Mouse (Mus musculus) liver, embryonic 16.5 days (tissue): Measurements from ENCODE around the gene Pxdc1. TPM values are rescaled to one million over a fixed set of nuclear protein-coding genes. Genes with fewer than 3 reads are reported as not detected.
A peak's percentile ranks its signal among the peaks of the same experiment; 100 is the strongest.

Experiments used
- ATAC-seq: fragments of 200-750 bp; cut with Nextera tagmentation; 2 replicates; pipeline ENCODE4 v1.8.0; 2017; ENCODE audit warnings: low read depth, mild to moderate bottlenecking, moderate number of reproducible peaks, moderate library complexity
- H3K27ac ChIP-seq: fragments of 300-500 bp; sonication (generic); 2 replicates; pipeline ENCODE4 v1.5.1; 2014; ENCODE audit warnings: mild to moderate bottlenecking, low read length
- H3K27me3 ChIP-seq: fragments of 300-500 bp; sonication (generic); 2 replicates; pipeline ENCODE4 v1.6.1; 2014; ENCODE audit warnings: low read depth, low read length, mixed read lengths; ENCODE audit not compliant: control insufficient read depth, insufficient read depth
- H3K36me3 ChIP-seq: fragments of 300-500 bp; sonication (generic); 2 replicates; pipeline ENCODE4 v1.6.1; 2014; ENCODE audit warnings: mild to moderate bottlenecking; ENCODE audit not compliant: control insufficient read depth, insufficient read depth
- H3K4me1 ChIP-seq: fragments of 300-500 bp; sonication (generic); 2 replicates; pipeline ENCODE4 v1.6.1; 2014; ENCODE audit warnings: low read depth, low read length, mixed read lengths; ENCODE audit not compliant: control insufficient read depth
- H3K4me2 ChIP-seq: fragments of 300-500 bp; sonication (generic); 2 replicates; pipeline ENCODE4 v1.6.1; 2014; ENCODE audit warnings: low read depth, low read length, mixed read lengths
- H3K4me3 ChIP-seq: fragments of 300-500 bp; sonication (generic); 2 replicates; pipeline ENCODE4 v1.5.1; 2014; ENCODE audit warnings: low read depth, mild to moderate bottlenecking, low read length
- H3K9ac ChIP-seq: fragments of 300-500 bp; sonication (generic); 2 replicates; pipeline ENCODE4 v1.6.1; 2014; ENCODE audit warnings: low read depth, low read length
- H3K9me3 ChIP-seq: fragments of 300-500 bp; sonication (generic); replicated peaks from 2 replicates; pipeline ENCODE4 v1.6.1; 2016; ENCODE audit warnings: low read length; ENCODE audit not compliant: control insufficient read depth
- WGBS: fragments of 180-500 bp; shearing (Covaris S2); extraction: QIAGEN DNeasy Blood & Tissue Kit; methylation state at CpG from one replicate; pipeline ENCODE4 v1.1.7; 2014; ENCODE audit not compliant: insufficient replicate concordance; 5-methylcytosine and 5-hydroxymethylcytosine counted together
- polyA plus RNA-seq: library from polyadenylated mRNA; unstranded; fragments of >200 nt; fragmentation: Nextera tagmentation; extraction: Ambion mirVana; gene quantifications from 2 replicates; pipeline ENCODE4 v1.2.1, GENCODE M21; 2015

Pxdc1 gene
- polyA plus RNA-seq, 1 experiment from 2014 or later: 18.3 TPM

GRCm38 (mm10) chr13:34652353-34653241, 689 bp downstream of the Pxdc1 start:
- no peaks in the 10 kb centered on the region for H3K36me3 ChIP-seq
- peak overlapping the region; percentile 54 for H3K4me2 ChIP-seq
- H3K9me3 ChIP-seq: no peaks in the 10 kb centered on the region
- WGBS: under 1% methylated on average over 105 of the region's 105 CpGs
- peaks cover 4% of the 10 kb centered on the region for H3K4me1 ChIP-seq
- peak overlapping the region; percentile 64 for H3K9ac ChIP-seq
- H3K27ac ChIP-seq: peak overlapping the region; percentile 86
- H3K27me3 ChIP-seq: peaks cover 43% of the 10 kb centered on the region
- ATAC-seq: peak; percentile 90
- peak overlapping the region; percentile 64 for H3K4me3 ChIP-seq

DNA sequence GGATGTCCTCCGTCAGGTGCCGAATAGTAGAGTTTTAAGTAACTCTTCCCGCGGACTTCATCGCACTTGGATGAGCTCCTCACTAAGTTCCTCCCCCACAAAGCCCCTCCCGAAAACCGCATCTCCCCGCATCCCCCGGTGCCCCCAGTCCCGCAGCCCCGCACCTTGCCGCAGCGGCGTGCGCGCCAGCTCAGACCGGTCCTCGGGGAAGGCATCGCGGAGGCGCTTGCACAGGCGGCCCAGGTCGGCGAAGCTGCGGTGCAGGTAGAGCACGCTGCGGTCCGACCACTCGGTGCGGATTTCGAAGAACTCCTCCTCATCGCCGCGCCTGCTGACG, 1.3 kb downstream of the Pxdc1 start:
- peaks cover 4% of the 10 kb centered on the region for H3K4me1 ChIP-seq
- H3K9ac ChIP-seq: peak overlapping the region; percentile 64
- no peaks in the 10 kb centered on the region for H3K36me3 ChIP-seq
- H3K4me2 ChIP-seq: peak overlapping the region; percentile 54
- H3K9me3 ChIP-seq: no peaks in the 10 kb centered on the region
- peak overlapping the region; percentile 86 for H3K27ac ChIP-seq
- peaks cover 43% of the 10 kb centered on the region for H3K27me3 ChIP-seq
- WGBS: 1% methylated on average over 35 of the region's 35 CpGs
- no peak for ATAC-seq
- peak overlapping the region; percentile 64 for H3K4me3 ChIP-seq

DNA sequence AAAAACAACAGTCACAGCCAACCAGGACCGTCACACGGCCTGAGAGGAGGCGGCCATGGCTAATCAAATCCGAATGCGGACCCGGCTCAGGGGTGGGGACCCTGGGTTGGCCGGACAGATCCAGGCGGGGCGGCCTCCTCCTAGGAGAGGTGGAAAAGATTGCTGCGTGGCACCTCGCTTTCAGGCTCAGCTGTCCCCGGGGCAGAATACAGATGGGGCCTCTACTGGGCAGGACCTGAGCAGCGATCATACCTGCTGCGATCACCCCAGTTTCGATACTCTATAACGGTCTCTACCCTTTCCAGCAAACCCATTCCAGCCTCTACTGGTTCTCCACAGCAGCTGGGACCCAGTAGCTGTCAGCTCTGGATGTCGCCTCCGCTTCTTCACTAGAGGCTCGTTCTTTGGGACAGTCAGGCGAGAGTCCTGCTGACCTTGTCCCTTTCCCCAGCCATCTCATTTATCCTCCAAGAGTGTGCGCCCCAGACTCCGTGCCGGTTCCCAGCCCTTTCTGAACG, 1.8 kb downstream of the Pxdc1 start:
- Histone ChIP-seq H3K9me3 (no peaks in the 10 kb centered on the region), H3K4me1 (peaks cover 4% of the 10 kb centered on the region), H3K4me3 (peak overlapping the region; percentile 64), H3K36me3 (no peaks in the 10 kb centered on the region), H3K27ac (peak overlapping the region; percentile 86), H3K9ac (peak overlapping the region; percentile 64), H3K27me3 (peaks cover 43% of the 10 kb centered on the region), H3K4me2 (peak overlapping the region; percentile 54)
- ATAC-seq: peak; percentile 4; the same call in 1 of the 2 replicates
- WGBS: 7% methylated on average over 24 of the region's 24 CpGs

DNA sequence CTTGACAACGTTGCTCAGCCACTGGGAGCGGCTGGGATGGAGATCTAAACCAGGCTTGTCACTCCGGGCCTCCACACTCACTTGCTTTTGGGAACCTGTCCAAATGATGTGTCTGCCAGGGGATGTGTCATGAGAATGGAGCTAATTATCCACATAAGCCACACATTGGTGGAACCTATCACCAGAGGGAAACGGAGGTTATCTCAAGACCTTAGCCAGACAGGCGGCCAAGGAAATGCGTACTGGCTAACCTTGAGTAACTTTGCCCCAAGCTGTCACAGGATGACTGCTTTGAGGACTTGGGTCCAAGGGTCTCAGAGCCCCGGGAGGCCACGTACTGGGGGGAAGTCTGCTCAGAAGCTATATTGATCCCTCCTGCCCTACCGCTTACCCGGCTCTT, 2.3 kb downstream of the Pxdc1 start:
- Histone ChIP-seq H3K9me3 (no peaks in the 10 kb centered on the region), H3K4me2 (peak overlapping the region; percentile 54), H3K4me1 (peaks cover 4% of the 10 kb centered on the region), H3K36me3 (no peaks in the 10 kb centered on the region), H3K27ac (peak overlapping the region; percentile 86; the same call in 1 of the 2 replicates), H3K27me3 (peaks cover 43% of the 10 kb centered on the region), H3K4me3 (peak overlapping the region; percentile 64), H3K9ac (peak overlapping the region; percentile 64)
- 29% methylated on average over 10 of the region's 10 CpGs for WGBS
- no peak for ATAC-seq

DNA sequence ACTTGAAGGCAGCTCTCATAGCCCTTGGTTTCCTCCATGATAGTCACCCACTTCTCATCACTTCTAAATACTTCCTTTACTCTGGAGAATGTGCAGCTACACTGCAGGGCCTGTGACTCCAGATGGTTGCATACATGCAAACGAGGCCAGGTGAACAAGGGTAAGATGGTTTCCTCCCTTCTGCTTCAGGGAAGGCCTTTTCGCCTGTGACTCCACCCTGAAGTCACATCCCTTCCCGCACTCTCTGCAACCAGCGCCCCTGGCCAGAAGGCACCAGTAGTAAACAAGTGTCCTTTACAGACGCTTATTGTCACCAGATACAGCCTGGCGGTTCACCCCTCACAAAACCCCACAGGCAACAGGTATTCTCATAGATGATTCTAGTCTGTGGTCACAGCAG, 2.9 kb downstream of the Pxdc1 start:
- ATAC-seq: no peak
- Histone ChIP-seq H3K4me1 (peaks cover 4% of the 10 kb centered on the region), H3K36me3 (no peaks in the 10 kb centered on the region), H3K9ac (no peak overlapping the region), H3K27ac (no peak overlapping the region), H3K4me3 (peak overlapping the region; percentile 64), H3K27me3 (peaks cover 43% of the 10 kb centered on the region), H3K4me2 (peak overlapping the region; percentile 54), H3K9me3 (no peaks in the 10 kb centered on the region)
- WGBS: 45% methylated on average over 6 of the region's 6 CpGs

DNA sequence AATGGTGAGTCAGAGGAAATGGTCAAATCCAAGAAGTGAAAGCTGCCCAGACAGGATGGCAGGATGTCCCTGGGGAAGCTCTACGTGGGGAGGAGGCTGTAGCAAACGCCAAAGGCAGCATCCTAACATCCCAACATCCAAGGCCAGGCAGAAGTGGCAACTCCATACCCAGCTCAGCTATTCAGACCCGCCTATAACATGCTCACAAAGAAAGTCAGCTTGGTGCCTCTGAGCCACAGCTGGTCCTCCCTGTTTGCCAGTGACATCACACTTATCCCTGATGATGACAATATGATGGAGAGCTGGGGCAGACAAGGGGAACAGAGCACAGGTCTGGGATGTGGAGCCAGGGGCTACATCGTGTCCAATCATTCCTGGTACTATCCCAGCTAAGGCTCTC, 5.5 kb downstream of the Pxdc1 start:
- Histone ChIP-seq H3K4me2 (no peak overlapping the region), H3K9me3 (no peaks in the 10 kb centered on the region), H3K4me1 (peaks cover 4% of the 10 kb centered on the region), H3K36me3 (no peaks in the 10 kb centered on the region), H3K27me3 (peaks cover 26% of the 10 kb centered on the region), H3K27ac (no peak overlapping the region), H3K9ac (no peak overlapping the region), H3K4me3 (no peak overlapping the region)
- ATAC-seq: no peak
- WGBS: 35% methylated on average over 4 of the region's 4 CpGs

DNA sequence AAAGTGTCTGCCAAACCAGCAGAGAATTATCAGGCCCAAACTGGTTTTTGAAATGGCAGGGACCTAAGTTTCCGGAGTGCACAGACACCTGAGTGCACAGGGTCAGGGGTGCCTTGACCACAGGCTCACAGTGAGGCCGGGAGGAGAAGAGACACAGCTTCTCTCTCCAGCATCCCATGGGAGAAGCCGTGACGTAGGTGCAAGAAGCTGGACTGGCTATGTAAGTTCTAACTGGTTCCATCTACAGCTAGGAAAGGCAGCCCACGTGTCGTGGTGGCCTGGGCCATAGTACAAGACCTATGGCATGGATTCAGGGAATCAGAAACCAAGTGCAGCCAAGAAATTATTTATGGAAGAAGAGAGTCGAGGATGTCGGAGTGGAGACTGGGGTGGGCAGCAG, 6.1 kb downstream of the Pxdc1 start:
- WGBS: 51% methylated on average over 8 of the region's 8 CpGs
- Histone ChIP-seq H3K27me3 (peaks cover 20% of the 10 kb centered on the region), H3K36me3 (no peaks in the 10 kb centered on the region), H3K4me3 (no peak overlapping the region), H3K9ac (no peak overlapping the region), H3K27ac (no peak overlapping the region), H3K4me2 (no peak overlapping the region), H3K9me3 (no peaks in the 10 kb centered on the region), H3K4me1 (peaks cover 4% of the 10 kb centered on the region)
- ATAC-seq: no peak

DNA sequence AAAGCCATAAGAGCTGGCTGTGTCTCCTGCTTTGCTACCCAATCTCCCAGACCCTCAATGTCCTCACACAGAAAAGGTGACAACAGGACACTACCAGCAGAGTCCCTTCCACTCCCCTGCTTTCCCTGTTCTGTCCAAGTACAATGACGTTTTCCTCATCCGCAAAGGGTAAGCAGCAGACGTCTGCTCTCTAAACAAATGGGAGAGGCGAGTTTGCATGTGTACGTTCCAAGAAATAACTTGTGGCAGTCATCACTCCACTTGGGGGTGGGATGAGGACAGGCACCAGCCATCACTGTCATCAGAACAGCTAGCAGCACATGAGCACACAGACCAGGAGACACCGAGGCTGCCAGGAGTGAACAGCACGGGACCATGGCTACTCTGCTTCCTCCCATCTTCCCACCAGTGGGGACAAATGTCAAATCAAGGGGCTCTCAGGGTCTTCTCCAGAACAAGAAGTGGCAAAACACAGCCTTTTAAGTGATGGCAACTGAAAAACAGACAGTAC, 7.0 kb downstream of the Pxdc1 start:
- Histone ChIP-seq H3K27me3 (peaks cover 11% of the 10 kb centered on the region), H3K9me3 (no peaks in the 10 kb centered on the region), H3K27ac (no peak overlapping the region), H3K9ac (no peak overlapping the region), H3K36me3 (no peaks in the 10 kb centered on the region), H3K4me3 (no peak overlapping the region), H3K4me1 (peaks cover 4% of the 10 kb centered on the region), H3K4me2 (no peak overlapping the region)
- WGBS: 58% methylated on average over 7 of the region's 7 CpGs
- ATAC-seq: no peak

DNA sequence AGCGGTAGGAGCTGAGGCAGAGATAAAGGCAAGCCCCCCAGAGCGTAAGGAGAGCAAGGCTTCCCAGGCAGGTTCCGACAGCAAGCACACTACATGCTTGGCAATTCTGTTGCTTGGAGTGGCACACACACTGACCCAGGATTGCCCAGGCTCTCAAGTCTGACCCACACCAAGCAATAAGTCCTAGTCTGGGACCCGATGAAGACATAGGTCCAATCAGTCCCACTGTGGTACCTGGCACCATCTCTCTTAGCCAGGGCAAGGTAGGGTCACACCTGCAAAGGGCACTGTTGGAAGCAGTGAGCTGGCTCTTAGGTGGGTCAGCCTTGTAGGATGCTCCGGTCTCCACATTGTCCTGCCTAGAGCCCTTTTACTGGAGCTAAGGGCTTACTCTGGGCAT, 7.8 kb downstream of the Pxdc1 start:
- H3K4me3 ChIP-seq: no peak overlapping the region
- H3K4me2 ChIP-seq: no peak overlapping the region
- H3K9ac ChIP-seq: no peak overlapping the region
- no peaks in the 10 kb centered on the region for H3K9me3 ChIP-seq
- no peak for ATAC-seq
- WGBS: 61% methylated on average over 5 of the region's 5 CpGs
- no peak overlapping the region for H3K27ac ChIP-seq
- peaks cover 5% of the 10 kb centered on the region for H3K27me3 ChIP-seq
- H3K4me1 ChIP-seq: peaks cover 4% of the 10 kb centered on the region
- H3K36me3 ChIP-seq: no peaks in the 10 kb centered on the region
